Mouse (Mus musculus): ENCODE results near the gene Alg12.
"Not testable (repeated sequence)": the region's sequence is repeated elsewhere in the genome, so short reads cannot be mapped to it uniquely, and the experiment has no call there.

Gene Alg12

GRCm38 (mm10) chr15:88792140-88792850 is 26.8 kb downstream of the Alg12 start:
- no peak for DNase-seq (ENCODE audit: low spot score in 2 of 2)

DNA sequence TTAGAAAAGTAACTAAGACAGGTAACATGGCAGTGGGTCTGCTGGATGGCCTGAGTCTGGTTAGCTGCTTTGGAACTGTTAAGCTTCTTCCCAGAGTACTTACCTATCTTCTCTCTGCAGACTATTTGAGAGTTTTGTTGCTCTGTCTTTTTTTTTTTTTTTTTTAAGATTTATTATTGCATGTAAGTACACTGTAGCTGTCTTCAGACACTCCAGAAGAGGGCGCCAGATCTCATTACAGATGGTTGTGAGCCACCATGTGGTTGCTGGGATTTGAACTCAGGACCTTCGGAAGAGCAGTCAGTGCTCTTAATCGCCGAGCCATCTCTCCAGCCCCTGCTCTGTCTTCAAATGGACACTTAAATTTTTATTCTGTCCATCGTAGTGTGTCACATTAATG is 44.5 kb downstream of the Alg12 start:
- not testable (repeated sequence) for DNase-seq (ENCODE audit: low spot score in 2 of 2)

GRCm38 (mm10) chr15:88768537-88768936 is 50.6 kb downstream of the Alg12 start:
- DNase-seq (ENCODE audit: low spot score in 2 of 2): no peak

DNA sequence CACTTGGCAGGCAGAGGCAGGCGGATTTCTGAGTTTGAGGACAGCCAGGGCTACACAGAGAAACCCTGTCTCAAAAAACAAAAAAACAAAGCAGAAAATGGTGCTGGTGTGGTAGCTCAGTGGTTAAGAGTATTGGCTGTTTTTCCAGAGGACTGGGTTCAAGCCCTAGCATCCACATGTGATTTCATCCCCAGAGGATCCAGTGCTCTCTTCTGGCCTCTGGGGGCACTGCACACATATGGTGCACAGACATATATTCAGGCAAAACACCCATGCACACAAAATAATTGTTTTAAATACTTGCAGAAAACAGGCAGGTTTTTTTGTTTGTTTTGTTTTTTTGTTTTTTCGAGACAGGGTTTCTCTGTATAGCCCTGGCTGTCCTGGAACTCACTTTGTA is 53.0 kb downstream of the Alg12 start:
- DNase-seq (ENCODE audit: low spot score in 2 of 2): not testable (repeated sequence)

GRCm38 (mm10) chr15:88761551-88761950 is 57.6 kb downstream of the Alg12 start:
- DNase-seq (ENCODE audit: low spot score in 2 of 2): no peak

DNA sequence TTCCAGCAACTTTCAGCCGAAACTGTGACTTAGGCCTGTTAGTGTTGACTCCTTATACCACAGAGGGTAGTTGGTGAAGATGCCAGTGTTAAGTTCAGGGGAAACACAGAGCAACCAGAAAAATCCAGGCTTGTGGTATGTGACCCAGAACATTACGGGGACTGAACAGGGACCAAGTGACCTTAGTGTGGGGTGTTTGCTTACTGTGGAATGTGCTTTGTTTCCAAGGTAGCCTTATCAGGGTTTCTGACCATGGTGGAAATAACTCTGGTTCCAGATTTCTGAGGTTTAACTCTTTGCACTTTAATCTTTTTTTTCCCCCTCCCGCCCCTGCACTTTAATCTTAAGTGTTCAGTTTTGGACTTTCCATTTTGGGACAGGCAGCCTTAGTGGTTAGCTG is 61.1 kb downstream of the Alg12 start:
- no peak for DNase-seq (ENCODE audit: low spot score in 2 of 2)

DNA sequence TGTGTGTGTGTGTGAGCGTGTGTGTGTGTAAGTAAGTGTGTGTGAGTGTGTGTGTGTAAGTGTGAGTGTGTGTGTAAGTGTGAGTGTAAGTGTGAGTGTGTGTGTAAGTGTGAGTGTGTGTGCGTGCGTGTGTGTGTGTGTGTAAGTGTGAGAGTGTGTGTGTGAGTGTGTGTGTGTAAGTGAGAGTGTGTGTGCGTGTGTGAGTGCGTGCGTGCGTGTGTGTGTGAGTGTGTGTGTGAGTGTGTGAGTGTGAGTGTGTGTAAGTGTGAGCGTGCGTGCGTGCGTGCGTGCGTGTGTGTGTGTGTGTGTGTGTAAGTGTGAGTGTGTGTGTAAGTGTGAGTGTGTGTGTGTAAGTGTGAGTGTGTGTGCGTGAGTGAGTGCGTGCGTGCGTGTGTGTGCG is 63.4 kb downstream of the Alg12 start:
- no peak for DNase-seq (ENCODE audit: low spot score in 2 of 2)

Data from heart, adult 9 months (tissue).